Mouse (Mus musculus): ENCODE results near the gene Rbfox2. TPM values are rescaled to one million over a fixed set of nuclear protein-coding genes. Genes with fewer than 3 reads are reported as not detected.
"Not testable (repeated sequence)": the region's sequence is repeated elsewhere in the genome, so short reads cannot be mapped to it uniquely, and the experiment has no call there.

The Rbfox2 gene
- polyA plus RNA-seq, 1 experiment from 2014 or later = 81.5 TPM

GRCm38 (mm10) chr15:77059416-77059815 is 247.4 kb downstream of the Rbfox2 start:
- not testable (repeated sequence) for H3K4me2 ChIP-seq; H3K36me3 ChIP-seq (ENCODE audit: control insufficient read depth, insufficient read depth, low read length); H3K9ac ChIP-seq (ENCODE audit: low read depth, low read length); H3K4me3 ChIP-seq (ENCODE audit: low read depth, low read length); H3K27ac ChIP-seq (ENCODE audit: low read depth, low read length); ATAC-seq (replicated peaks; ENCODE audit: insufficient number of reproducible peaks, low FRiP score, low TSS enrichment); H3K27me3 ChIP-seq (ENCODE audit: control insufficient read depth, insufficient read depth, low read length); H3K9me3 ChIP-seq (replicated peaks; ENCODE audit: control insufficient read depth, low read length)
- 84% methylated on average over 4 of the region's 4 CpGs for WGBS (ENCODE audit: insufficient replicate concordance)
- peaks cover 16% of the 10 kb centered on the region for H3K4me1 ChIP-seq (ENCODE audit: control insufficient read depth, insufficient read depth, low read length)

GRCm38 (mm10) chr15:77058566-77058965 is 248.2 kb downstream of the Rbfox2 start:
- ATAC-seq (replicated peaks; ENCODE audit: insufficient number of reproducible peaks, low FRiP score, low TSS enrichment) = no peak
- no peak overlapping the region for H3K4me3 ChIP-seq (ENCODE audit: low read depth, low read length)

GRCm38 (mm10) chr15:77056791-77057051 is 250.1 kb downstream of the Rbfox2 start:
- Histone ChIP-seq H3K9ac (ENCODE audit: low read depth, low read length) (peak overlapping the region; percentile 58), H3K4me3 (ENCODE audit: low read depth, low read length) (no peak overlapping the region), H3K4me1 (ENCODE audit: control insufficient read depth, insufficient read depth, low read length) (peaks cover 16% of the 10 kb centered on the region), H3K27me3 (ENCODE audit: control insufficient read depth, insufficient read depth, low read length) (no peaks in the 10 kb centered on the region), H3K9me3 (replicated peaks; ENCODE audit: control insufficient read depth, low read length) (no peaks in the 10 kb centered on the region; the same call in 1 of the 2 replicates), H3K36me3 (ENCODE audit: control insufficient read depth, insufficient read depth, low read length) (no peaks in the 10 kb centered on the region), H3K4me2 (no peak overlapping the region), H3K27ac (ENCODE audit: low read depth, low read length) (peak overlapping the region; percentile 73)
- 27% methylated on average over 3 of the region's 3 CpGs for WGBS (ENCODE audit: insufficient replicate concordance)
- ATAC-seq (replicated peaks; ENCODE audit: insufficient number of reproducible peaks, low FRiP score, low TSS enrichment) = 0 out of 2 replicates have a peak, but pooled peaks have one; percentile 40

More at GRCm38 (mm10) chr15:77058566-77058965, 248.2 kb downstream of the Rbfox2 start:
- no peak overlapping the region for H3K27ac ChIP-seq (ENCODE audit: low read depth, low read length)
- H3K27me3 ChIP-seq (ENCODE audit: control insufficient read depth, insufficient read depth, low read length) = no peaks in the 10 kb centered on the region
- no peaks in the 10 kb centered on the region for H3K36me3 ChIP-seq (ENCODE audit: control insufficient read depth, insufficient read depth, low read length)
- H3K9me3 ChIP-seq (replicated peaks; ENCODE audit: control insufficient read depth, low read length) = no peaks in the 10 kb centered on the region; the same call in 1 of the 2 replicates
- peaks cover 16% of the 10 kb centered on the region for H3K4me1 ChIP-seq (ENCODE audit: control insufficient read depth, insufficient read depth, low read length)
- no peak overlapping the region for H3K9ac ChIP-seq (ENCODE audit: low read depth, low read length)
- no peak overlapping the region for H3K4me2 ChIP-seq

- 12% methylated on average over 6 of the region's 6 CpGs for WGBS (ENCODE audit: insufficient replicate concordance)
- Histone ChIP-seq H3K9ac (ENCODE audit: low read depth, low read length) (peak overlapping the region; percentile 58), H3K4me1 (ENCODE audit: control insufficient read depth, insufficient read depth, low read length) (peaks cover 16% of the 10 kb centered on the region), H3K9me3 (replicated peaks; ENCODE audit: control insufficient read depth, low read length) (no peaks in the 10 kb centered on the region; the same call in 1 of the 2 replicates), H3K27me3 (ENCODE audit: control insufficient read depth, insufficient read depth, low read length) (no peaks in the 10 kb centered on the region), H3K4me3 (ENCODE audit: low read depth, low read length) (no peak overlapping the region), H3K36me3 (ENCODE audit: control insufficient read depth, insufficient read depth, low read length) (no peaks in the 10 kb centered on the region), H3K4me2 (no peak overlapping the region), H3K27ac (ENCODE audit: low read depth, low read length) (peak overlapping the region; percentile 73)
- no peak for ATAC-seq (replicated peaks; ENCODE audit: insufficient number of reproducible peaks, low FRiP score, low TSS enrichment)
Measured at GRCm38 (mm10) chr15:77056001-77056790, 250.6 kb downstream of the Rbfox2 start.

- H3K4me3 ChIP-seq (ENCODE audit: low read depth, low read length) = no peak overlapping the region
- no peak for ATAC-seq (replicated peaks; ENCODE audit: insufficient number of reproducible peaks, low FRiP score, low TSS enrichment)
- no peak overlapping the region for H3K27ac ChIP-seq (ENCODE audit: low read depth, low read length)
- WGBS (ENCODE audit: insufficient replicate concordance) = 68% methylated on average over 5 of the region's 5 CpGs
- H3K4me1 ChIP-seq (ENCODE audit: control insufficient read depth, insufficient read depth, low read length) = peaks cover 16% of the 10 kb centered on the region
- no peak overlapping the region for H3K4me2 ChIP-seq
- H3K36me3 ChIP-seq (ENCODE audit: control insufficient read depth, insufficient read depth, low read length) = no peaks in the 10 kb centered on the region
- no peaks in the 10 kb centered on the region; the same call in 1 of the 2 replicates for H3K9me3 ChIP-seq (replicated peaks; ENCODE audit: control insufficient read depth, low read length)
- H3K27me3 ChIP-seq (ENCODE audit: control insufficient read depth, insufficient read depth, low read length) = no peaks in the 10 kb centered on the region
- H3K9ac ChIP-seq (ENCODE audit: low read depth, low read length) = no peak overlapping the region
Measured at GRCm38 (mm10) chr15:77054611-77055175, 252.1 kb downstream of the Rbfox2 start.

- no peak overlapping the region for H3K9ac ChIP-seq (ENCODE audit: low read depth, low read length)
- 85% methylated on average over 1 of the region's 1 CpGs for WGBS (ENCODE audit: insufficient replicate concordance)
- H3K4me3 ChIP-seq (ENCODE audit: low read depth, low read length) = no peak overlapping the region
- no peak overlapping the region for H3K27ac ChIP-seq (ENCODE audit: low read depth, low read length)
- no peaks in the 10 kb centered on the region for H3K36me3 ChIP-seq (ENCODE audit: control insufficient read depth, insufficient read depth, low read length)
- no peaks in the 10 kb centered on the region for H3K27me3 ChIP-seq (ENCODE audit: control insufficient read depth, insufficient read depth, low read length)
- peaks cover 21% of the 10 kb centered on the region for H3K4me1 ChIP-seq (ENCODE audit: control insufficient read depth, insufficient read depth, low read length)
- H3K4me2 ChIP-seq = no peak overlapping the region
- ATAC-seq (replicated peaks; ENCODE audit: insufficient number of reproducible peaks, low FRiP score, low TSS enrichment) = 0 out of 2 replicates have a peak, but pooled peaks have one; percentile 56
- no peaks in the 10 kb centered on the region for H3K9me3 ChIP-seq (replicated peaks; ENCODE audit: control insufficient read depth, low read length)
Measured at GRCm38 (mm10) chr15:77053021-77053420, 253.8 kb downstream of the Rbfox2 start.

GRCm38 (mm10) chr15:77052176-77052575 is 254.6 kb downstream of the Rbfox2 start:
- 47% methylated on average over 1 of the region's 1 CpGs for whole genome bisulfite sequencing (ENCODE audit: insufficient replicate concordance)
- H3K27me3 ChIP-seq (ENCODE audit: control insufficient read depth, insufficient read depth, low read length) = no peaks in the 10 kb centered on the region
- no peak overlapping the region for H3K4me2 ChIP-seq
- H3K9ac ChIP-seq (ENCODE audit: low read depth, low read length) = no peak overlapping the region
- H3K9me3 ChIP-seq (replicated peaks; ENCODE audit: control insufficient read depth, low read length) = no peaks in the 10 kb centered on the region
- ATAC-seq (replicated peaks; ENCODE audit: insufficient number of reproducible peaks, low FRiP score, low TSS enrichment) = no peak
- no peak overlapping the region for H3K27ac ChIP-seq (ENCODE audit: low read depth, low read length)
- H3K4me3 ChIP-seq (ENCODE audit: low read depth, low read length) = no peak overlapping the region
- H3K36me3 ChIP-seq (ENCODE audit: control insufficient read depth, insufficient read depth, low read length) = no peaks in the 10 kb centered on the region
- H3K4me1 ChIP-seq (ENCODE audit: control insufficient read depth, insufficient read depth, low read length) = peaks cover 21% of the 10 kb centered on the region

GRCm38 (mm10) chr15:77050570-77050969 is 256.2 kb downstream of the Rbfox2 start, which contains the start of gene Mb:
Mb (minus strand) TSS chr15:77050670.
- H3K4me1 ChIP-seq (ENCODE audit: control insufficient read depth, insufficient read depth, low read length) = peaks cover 6% of the 10 kb centered on the region; the same call in 1 of the 2 replicates
- no peak for ATAC-seq (replicated peaks; ENCODE audit: insufficient number of reproducible peaks, low FRiP score, low TSS enrichment)
- H3K27ac ChIP-seq (ENCODE audit: low read depth, low read length) = no peak within 1 kb of the TSS
- WGBS (ENCODE audit: insufficient replicate concordance) = 86% methylated on average over 10 of the region's 10 CpGs
- no peak within 1 kb of the TSS for H3K4me3 ChIP-seq (ENCODE audit: low read depth, low read length)
- no peaks in the 10 kb centered on the region for H3K36me3 ChIP-seq (ENCODE audit: control insufficient read depth, insufficient read depth, low read length)
- H3K27me3 ChIP-seq (ENCODE audit: control insufficient read depth, insufficient read depth, low read length) = no peaks in the 10 kb centered on the region
- no peak within 1 kb of the TSS for H3K9ac ChIP-seq (ENCODE audit: low read depth, low read length)
- H3K9me3 ChIP-seq (replicated peaks; ENCODE audit: control insufficient read depth, low read length) = no peaks in the 10 kb centered on the region
- no peak within 1 kb of the TSS for H3K4me2 ChIP-seq
